Mouse (Mus musculus): ENCODE measurements around the gene Uckl1. TPM values are rescaled to one million over a fixed set of nuclear protein-coding genes. Genes with fewer than 3 reads are reported as not detected.

The Uckl1 gene
- polyA plus RNA-seq, 1 experiment from 2014 or later, result 65.9 TPM

DNA sequence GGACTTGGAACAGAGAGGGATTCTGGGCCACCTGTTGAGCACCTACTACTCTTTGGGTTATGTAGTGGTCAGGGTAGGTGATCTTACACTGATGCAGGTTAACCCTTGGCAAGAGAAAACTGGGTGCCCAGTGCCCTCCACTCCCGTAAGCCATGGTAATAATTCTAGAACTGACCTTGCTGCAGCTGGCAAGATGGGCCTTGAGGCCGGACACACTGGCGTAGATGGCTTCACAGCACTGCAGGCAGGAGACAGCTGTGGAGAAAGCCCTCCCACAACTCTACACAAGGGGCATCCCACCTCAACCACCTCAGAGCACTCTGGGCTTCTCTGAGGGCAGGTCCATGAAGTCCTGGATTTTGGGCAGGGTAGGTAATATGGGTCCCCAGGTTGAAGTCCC, 1.4 kb upstream of the Uckl1 start:
- 91% methylated on average over 3 of the region's 3 CpGs for WGBS
- no peak overlapping the region for H3K9ac ChIP-seq
- H3K9me3 ChIP-seq, result no peaks in the 10 kb centered on the region
- no peaks in the 10 kb centered on the region for H3K27me3 ChIP-seq (replicated peaks)
- H3K27ac ChIP-seq, result no peak overlapping the region
- ATAC-seq (ENCODE audit: low FRiP score, low read depth), result no peak
- H3K4me3 ChIP-seq, result no peak overlapping the region
- no peak overlapping the region for H3K4me2 ChIP-seq (replicated peaks)
- H3K4me1 ChIP-seq, result peaks cover 8% of the 10 kb centered on the region
- H3K36me3 ChIP-seq, result peaks cover 70% of the 10 kb centered on the region

- 96% methylated on average over 5 of the region's 5 CpGs for WGBS
Measured at GRCm38 (mm10) chr2:181585506-181585905, 814 bp upstream of the Uckl1 start.

GRCm38 (mm10) chr2:181583460-181584257, 1.0 kb downstream of the Uckl1 start:
- no peak for ATAC-seq (ENCODE audit: low FRiP score, low read depth)
- no peak overlapping the region for H3K9ac ChIP-seq
- H3K27me3 ChIP-seq (replicated peaks), result no peaks in the 10 kb centered on the region
- H3K9me3 ChIP-seq, result no peaks in the 10 kb centered on the region
- peaks cover 18% of the 10 kb centered on the region for H3K4me1 ChIP-seq
- 91% methylated on average over 3 of the region's 3 CpGs for WGBS
- H3K4me2 ChIP-seq (replicated peaks), result no peak overlapping the region
- no peak overlapping the region for H3K4me3 ChIP-seq
- peaks cover 51% of the 10 kb centered on the region for H3K36me3 ChIP-seq
- no peak overlapping the region for H3K27ac ChIP-seq

More at GRCm38 (mm10) chr2:181585506-181585905, 814 bp upstream of the Uckl1 start:
- Histone ChIP-seq H3K4me2 (replicated peaks) (no peak overlapping the region), H3K9ac (no peak overlapping the region), H3K9me3 (no peaks in the 10 kb centered on the region), H3K36me3 (peaks cover 70% of the 10 kb centered on the region), H3K4me3 (no peak overlapping the region), H3K4me1 (peaks cover 9% of the 10 kb centered on the region), H3K27me3 (replicated peaks) (no peaks in the 10 kb centered on the region), H3K27ac (no peak overlapping the region)
- no peak for ATAC-seq (ENCODE audit: low FRiP score, low read depth)

DNA sequence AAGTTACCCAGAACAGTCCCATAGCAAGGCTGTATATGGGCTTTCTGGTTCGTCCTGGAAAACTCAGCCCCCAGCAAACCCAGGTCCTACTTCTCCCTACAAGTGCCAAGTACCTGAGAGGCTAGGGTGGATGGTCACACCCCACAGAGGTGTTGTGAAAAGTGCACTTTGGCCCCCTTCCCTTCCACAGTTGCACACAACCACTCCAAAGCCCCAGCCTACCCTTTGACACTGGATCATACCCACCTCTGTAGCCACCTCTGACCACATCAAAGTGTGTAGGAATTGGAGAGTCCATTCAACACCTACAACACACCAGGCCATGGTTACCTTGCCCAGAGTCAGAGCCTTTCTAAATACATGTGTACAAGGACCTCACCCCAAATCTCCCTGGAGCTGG, 1.8 kb downstream of the Uckl1 start:
- Histone ChIP-seq H3K4me2 (replicated peaks) (no peak overlapping the region), H3K9me3 (no peaks in the 10 kb centered on the region), H3K36me3 (peaks cover 44% of the 10 kb centered on the region), H3K4me3 (no peak overlapping the region), H3K4me1 (peaks cover 18% of the 10 kb centered on the region), H3K27me3 (replicated peaks) (no peaks in the 10 kb centered on the region), H3K27ac (no peak overlapping the region), H3K9ac (no peak overlapping the region)
- ATAC-seq (ENCODE audit: low FRiP score, low read depth), result no peak
- WGBS, result 79% methylated on average over 1 of the region's 1 CpGs

GRCm38 (mm10) chr2:181582358-181582757, 2.3 kb downstream of the Uckl1 start:
- H3K4me2 ChIP-seq (replicated peaks), result peak overlapping the region; percentile 92
- H3K4me3 ChIP-seq, result no peak overlapping the region
- no peaks in the 10 kb centered on the region for H3K27me3 ChIP-seq (replicated peaks)
- H3K27ac ChIP-seq, result no peak overlapping the region
- 80% methylated on average over 2 of the region's 2 CpGs for WGBS
- ATAC-seq (ENCODE audit: low FRiP score, low read depth), result 0 out of 2 replicates have a peak, but pooled peaks have one; percentile 1
- H3K9ac ChIP-seq, result no peak overlapping the region
- no peaks in the 10 kb centered on the region for H3K9me3 ChIP-seq
- peaks cover 19% of the 10 kb centered on the region for H3K4me1 ChIP-seq
- peaks cover 39% of the 10 kb centered on the region for H3K36me3 ChIP-seq

- WGBS, result under 1% methylated on average over 49 of the region's 49 CpGs
- peak overlapping the region; percentile 86 for H3K9ac ChIP-seq
- ATAC-seq (ENCODE audit: low FRiP score, low read depth), result peak; percentile 83
- peaks cover 32% of the 10 kb centered on the region for H3K36me3 ChIP-seq
- peaks cover 23% of the 10 kb centered on the region for H3K4me1 ChIP-seq
- H3K27me3 ChIP-seq (replicated peaks), result no peaks in the 10 kb centered on the region
- peak overlapping the region; percentile 81 for H3K4me3 ChIP-seq
- H3K27ac ChIP-seq, result peak overlapping the region; percentile 85
- no peaks in the 10 kb centered on the region for H3K9me3 ChIP-seq
- H3K4me2 ChIP-seq (replicated peaks), result peak overlapping the region; percentile 92
Measured at GRCm38 (mm10) chr2:181581402-181582120, 3.1 kb downstream of the Uckl1 start.

DNA sequence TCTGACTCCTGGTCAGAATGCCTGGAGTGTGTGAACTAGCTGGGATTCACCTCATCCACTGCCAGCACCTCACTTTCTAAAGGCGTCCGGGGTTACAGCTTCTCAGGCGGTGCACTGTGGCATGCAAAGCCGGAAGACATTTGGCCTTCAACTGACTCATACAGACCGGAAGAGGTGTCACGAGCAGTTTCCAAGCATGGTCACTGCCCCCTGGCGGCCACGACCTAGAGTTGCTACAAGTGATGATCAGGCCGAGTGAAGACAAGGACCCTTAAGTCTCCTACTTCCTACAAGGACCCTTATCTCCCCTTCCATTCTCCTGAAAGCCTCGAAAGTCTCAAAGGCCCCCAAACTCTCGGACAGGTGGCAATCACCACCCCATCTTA, 3.7 kb downstream of the Uckl1 start:
- peak; percentile 71 for ATAC-seq (ENCODE audit: low FRiP score, low read depth)
- H3K36me3 ChIP-seq, result peaks cover 26% of the 10 kb centered on the region
- under 1% methylated on average over 11 of the region's 11 CpGs for WGBS
- H3K4me3 ChIP-seq, result peak overlapping the region; percentile 81
- H3K9me3 ChIP-seq, result no peaks in the 10 kb centered on the region
- no peaks in the 10 kb centered on the region for H3K27me3 ChIP-seq (replicated peaks)
- peak overlapping the region; percentile 86 for H3K9ac ChIP-seq
- H3K27ac ChIP-seq, result peak overlapping the region; percentile 85
- peak overlapping the region; percentile 92 for H3K4me2 ChIP-seq (replicated peaks)
- H3K4me1 ChIP-seq, result peaks cover 23% of the 10 kb centered on the region

DNA sequence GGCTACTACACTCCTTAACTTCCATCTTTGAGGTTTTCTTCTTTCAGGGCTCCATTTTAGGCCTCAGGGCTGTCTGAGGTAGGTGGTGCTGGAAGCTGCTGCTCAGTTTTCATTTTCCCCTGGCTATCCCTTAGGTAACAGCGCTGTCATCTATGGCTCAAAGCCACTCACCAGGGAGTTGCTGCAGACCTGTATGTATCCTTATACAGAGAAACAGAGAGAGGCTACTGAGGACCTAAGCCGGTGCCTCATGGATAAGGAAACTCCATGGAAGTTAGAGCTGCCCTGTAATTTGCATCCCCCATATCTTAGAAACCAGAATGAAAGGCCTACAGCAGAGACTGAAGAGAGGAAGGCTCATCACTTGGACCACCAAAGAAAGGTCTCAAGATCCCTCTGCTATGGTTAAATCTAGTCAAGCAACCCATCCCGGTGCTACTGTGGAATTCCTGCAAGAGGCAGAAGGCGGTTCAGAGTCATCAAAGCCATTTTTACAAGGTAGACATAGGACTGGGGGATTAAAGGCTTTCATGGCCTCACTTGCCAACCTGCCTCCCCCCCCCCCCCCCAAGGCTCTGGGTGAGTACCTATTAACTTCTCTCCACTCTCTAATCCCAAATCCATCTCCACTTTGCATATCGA, 4.4 kb downstream of the Uckl1 start:
- H3K27ac ChIP-seq, result no peak overlapping the region
- H3K27me3 ChIP-seq (replicated peaks), result no peaks in the 10 kb centered on the region
- peaks cover 18% of the 10 kb centered on the region for H3K36me3 ChIP-seq
- H3K9me3 ChIP-seq, result no peaks in the 10 kb centered on the region
- peak overlapping the region; percentile 86; the same call in 1 of the 2 replicates for H3K9ac ChIP-seq
- WGBS, result 79% methylated on average over 5 of the region's 5 CpGs
- H3K4me1 ChIP-seq, result peaks cover 23% of the 10 kb centered on the region
- peak overlapping the region; percentile 92 for H3K4me2 ChIP-seq (replicated peaks)
- no peak for ATAC-seq (ENCODE audit: low FRiP score, low read depth)
- H3K4me3 ChIP-seq, result peak overlapping the region; percentile 81

DNA sequence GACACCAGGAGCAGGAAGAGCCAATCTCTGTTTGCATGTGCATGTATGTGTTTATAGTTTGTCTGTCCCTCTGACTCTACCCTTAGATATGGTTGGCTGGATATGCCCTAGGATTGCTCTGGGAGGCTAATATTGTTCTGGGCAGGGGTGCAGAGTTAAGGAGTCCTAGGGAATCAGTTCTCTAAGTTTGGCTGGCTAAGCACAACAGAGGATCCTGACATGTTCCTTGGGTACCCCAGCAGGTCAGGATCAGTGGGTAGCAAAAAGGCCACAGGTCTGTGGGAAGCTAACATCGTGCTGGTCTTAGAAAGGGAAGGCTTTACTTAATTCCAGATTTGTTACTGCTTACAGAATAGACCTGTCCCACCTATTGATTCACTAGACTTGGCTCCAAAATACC, 5.0 kb downstream of the Uckl1 start:
- H3K27me3 ChIP-seq (replicated peaks), result no peaks in the 10 kb centered on the region
- peaks cover 23% of the 10 kb centered on the region for H3K4me1 ChIP-seq
- no peak overlapping the region for H3K4me3 ChIP-seq
- no peak overlapping the region for H3K27ac ChIP-seq
- H3K4me2 ChIP-seq (replicated peaks), result no peak overlapping the region
- peaks cover 13% of the 10 kb centered on the region for H3K36me3 ChIP-seq
- no peak for ATAC-seq (ENCODE audit: low FRiP score, low read depth)
- WGBS, result 80% methylated on average over 1 of the region's 1 CpGs
- H3K9me3 ChIP-seq, result no peaks in the 10 kb centered on the region
- no peak overlapping the region for H3K9ac ChIP-seq

DNA sequence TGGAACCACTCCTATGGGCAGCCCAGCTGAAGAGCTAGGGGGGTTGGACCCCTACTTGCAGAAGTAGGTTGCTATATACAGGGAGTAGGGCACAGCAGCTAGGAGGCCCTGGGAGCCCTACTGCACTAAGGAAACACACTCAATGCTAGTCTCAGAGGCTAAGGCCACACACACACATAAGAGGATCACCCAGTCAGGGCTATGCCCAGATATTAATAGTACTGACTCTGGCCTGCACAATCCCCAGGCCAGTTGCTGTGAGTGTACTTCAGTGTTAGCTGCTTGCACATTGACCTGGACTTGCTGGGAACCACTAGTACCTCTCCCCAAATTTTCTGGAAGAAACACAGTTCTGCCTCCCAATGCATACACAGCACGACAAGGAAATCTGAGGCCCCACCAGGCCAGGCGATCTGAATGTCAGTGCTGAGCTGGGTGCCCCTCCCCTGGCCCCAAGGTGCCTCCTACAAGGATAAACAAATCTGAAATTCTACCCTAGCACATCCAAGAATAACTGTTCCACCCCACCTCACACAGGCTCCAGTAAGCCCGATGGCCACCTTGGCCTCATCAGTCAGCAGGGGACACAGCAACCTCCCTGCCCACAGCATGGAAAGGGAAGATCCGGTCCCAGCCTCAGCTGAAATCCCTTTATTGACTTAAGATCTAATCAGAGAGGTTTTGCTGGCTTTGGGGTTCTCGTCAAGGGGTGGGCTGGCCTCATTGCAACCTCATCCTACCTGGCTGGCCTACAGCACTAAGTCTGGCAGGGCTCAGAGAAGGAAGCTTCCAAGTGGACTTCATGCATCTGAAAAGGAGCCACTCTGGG, 5.7 kb downstream of the Uckl1 start:
- WGBS, result 83% methylated on average over 5 of the region's 5 CpGs
- Histone ChIP-seq H3K4me3 (no peak overlapping the region), H3K27ac (no peak overlapping the region), H3K4me1 (peaks cover 23% of the 10 kb centered on the region), H3K4me2 (replicated peaks) (no peak overlapping the region), H3K9me3 (no peaks in the 10 kb centered on the region), H3K27me3 (replicated peaks) (no peaks in the 10 kb centered on the region), H3K9ac (no peak overlapping the region), H3K36me3 (peaks cover 9% of the 10 kb centered on the region)
- no peak for ATAC-seq (ENCODE audit: low FRiP score, low read depth)

GRCm38 (mm10) chr2:181577981-181578581, 6.6 kb downstream of the Uckl1 start:
- Histone ChIP-seq H3K4me1 (peaks cover 23% of the 10 kb centered on the region), H3K4me3 (no peak overlapping the region), H3K9ac (no peak overlapping the region), H3K9me3 (no peaks in the 10 kb centered on the region), H3K36me3 (peaks cover 8% of the 10 kb centered on the region), H3K27ac (no peak overlapping the region), H3K27me3 (replicated peaks) (no peaks in the 10 kb centered on the region), H3K4me2 (replicated peaks) (no peak overlapping the region)
- ATAC-seq (ENCODE audit: low FRiP score, low read depth), result no peak
- 85% methylated on average over 7 of the region's 7 CpGs for WGBS
